Mouse (Mus musculus) ES-E14 (cell line): ENCODE results near the gene Dcun1d3. TPM values are rescaled to one million over a fixed set of nuclear protein-coding genes. Genes with fewer than 3 reads are reported as not detected.

Source experiments
- DNase-seq: peaks from one replicate; pipeline ENCODE4 v3.0.0-alpha.2; 2013; ENCODE audit warnings: low read depth, low spot score
- H3K27ac ChIP-seq: 2 replicates; pipeline ENCODE4 v1.5.1; 2012; ENCODE audit warnings: low read depth, mild to moderate bottlenecking, low read length, moderate library complexity, mixed read lengths; ENCODE audit not compliant: poor library complexity, insufficient read depth, severe bottlenecking
- H3K36me3 ChIP-seq: 2 replicates; pipeline ENCODE4 v1.6.1; 2012; ENCODE audit warnings: mild to moderate bottlenecking, low read length, moderate library complexity, mixed read lengths; ENCODE audit not compliant: control insufficient read depth, poor library complexity, insufficient read depth, severe bottlenecking
- H3K4me1 ChIP-seq, 2 experiments: fragments of 150-350 bp in 1 of 2; sonication (generic) in 1 of 2; 2 replicates each; pipeline ENCODE4 v1.6.1; 2012; ENCODE audit warnings: low read length in 2 of 2, mild to moderate bottlenecking in 1 of 2, mixed read lengths in 1 of 2; ENCODE audit not compliant: control insufficient read depth in 2 of 2, insufficient read depth in 2 of 2, poor library complexity in 1 of 2
- H3K4me3 ChIP-seq, 2 experiments: fragments of 150-350 bp in 1 of 2; sonication (generic) in 1 of 2; 2 replicates each; pipeline ENCODE4 v1.5.1; 2012; ENCODE audit warnings: low read length in 2 of 2, low read depth in 1 of 2, mild to moderate bottlenecking in 1 of 2, mixed read lengths in 1 of 2; ENCODE audit not compliant: insufficient read depth in 1 of 2, poor library complexity in 1 of 2, severe bottlenecking in 1 of 2
- H3K9ac ChIP-seq: 2 replicates; pipeline ENCODE4 v1.6.1; 2012; ENCODE audit warnings: low read depth, mild to moderate bottlenecking, low read length, mixed read lengths; ENCODE audit not compliant: poor library complexity, insufficient read depth, severe bottlenecking
- H3K9me3 ChIP-seq: fragments of 150-350 bp; sonication (generic); 2 replicates; pipeline ENCODE4 v1.6.1; 2012; ENCODE audit warnings: low read depth, mild to moderate bottlenecking, low read length; ENCODE audit not compliant: control insufficient read depth, insufficient read depth
- CHD2 ChIP-seq: IDR thresholded peaks from 2 replicates; pipeline ENCODE4 v1.6.1; 2014; ENCODE audit warnings: mild to moderate bottlenecking, low read depth, low read length, inconsistent platforms
- HCFC1 ChIP-seq: IDR thresholded peaks from 2 replicates; pipeline ENCODE4 v1.6.1; 2012; ENCODE audit warnings: low read length, inconsistent platforms, borderline replicate concordance; ENCODE audit not compliant: insufficient read depth
- MAFK ChIP-seq: IDR thresholded peaks from 2 replicates; pipeline ENCODE4 v1.6.1; 2014; ENCODE audit warnings: mild to moderate bottlenecking, low read depth, low read length, inconsistent platforms; ENCODE audit not compliant: insufficient read depth
- ZC3H11A ChIP-seq: IDR thresholded peaks from 2 replicates; pipeline ENCODE4 v1.6.1; 2012; ENCODE audit warnings: low read depth, mild to moderate bottlenecking, inconsistent platforms, low read length, borderline replicate concordance
- ZNF384 ChIP-seq: IDR thresholded peaks from 2 replicates; pipeline ENCODE4 v1.6.1; 2012; ENCODE audit warnings: low read depth, low read length, inconsistent platforms
- in situ Hi-C, 2 experiments: fragments of 600-800 bp; cut with MboI; formaldehyde crosslinking; loops; one replicate each; pipeline ENCODE4 v1.15.1; 2025; ENCODE audit warnings: low sequenced_read_pairs in 2 of 2, inconsistent platforms in 1 of 2; ENCODE audit not compliant: unreplicated experiment in 2 of 2
- total RNA-seq: library from RNA; depleted of rRNA; stranded (reverse); fragments of 300-350 nt; gene quantifications from 2 replicates; pipeline ENCODE4 v1.2.3, GENCODE M21; 2012

Gene Dcun1d3
- total RNA-seq, 1 experiment, result 26.1 TPM

- in situ Hi-C loops, result no loop called here
- H3K36me3 ChIP-seq, result no peaks in the 10 kb centered on the region
- no peaks in the 10 kb centered on the region for H3K4me1 ChIP-seq
- no peak for TF ChIP-seq ZNF384
- no peak for TF ChIP-seq ZC3H11A
- TF ChIP-seq HCFC1, result no peak
- TF ChIP-seq CHD2, result no peak
- no peak for TF ChIP-seq MAFK
- H3K9ac ChIP-seq, result no peak overlapping the region
- DNase-seq, result no peak
- no peaks in the 10 kb centered on the region for H3K9me3 ChIP-seq
- H3K27ac ChIP-seq, result no peak overlapping the region
- H3K4me3 ChIP-seq, result no peak overlapping the region
Measured at GRCm38 (mm10) chr7:119906523-119907215, 10.6 kb upstream of the Dcun1d3 start.

GRCm38 (mm10) chr7:119899386-119900057, 3.4 kb upstream of the Dcun1d3 start:
- H3K27ac ChIP-seq, result no peak overlapping the region
- in situ Hi-C loops, result no loop called here
- H3K9ac ChIP-seq, result no peak overlapping the region
- no peaks in the 10 kb centered on the region for H3K9me3 ChIP-seq
- TF ChIP-seq CHD2 (no peak), ZC3H11A (no peak), MAFK (no peak), ZNF384 (no peak), HCFC1 (no peak)
- no peak overlapping the region for H3K4me3 ChIP-seq
- DNase-seq, result no peak
- H3K4me1 ChIP-seq, result peaks cover 7 to 17% of the 10 kb centered on the region in 2 experiments
- no peaks in the 10 kb centered on the region for H3K36me3 ChIP-seq

- DNase-seq, result peak; percentile 35
- Histone ChIP-seq H3K27ac (peak overlapping the region; percentile 81; the same call in 1 of the 2 replicates), H3K9ac (no peak overlapping the region; the same call in 1 of the 2 replicates), H3K36me3 (no peaks in the 10 kb centered on the region), H3K4me3 (no peak overlapping the region), H3K4me1 (peaks cover 7 to 17% of the 10 kb centered on the region in 2 experiments), H3K9me3 (no peaks in the 10 kb centered on the region)
- in situ Hi-C loops, result no loop called here
- TF ChIP-seq ZNF384 (peak; percentile 71; the same call in 1 of the 2 replicates), MAFK (no peak)
Measured at GRCm38 (mm10) chr7:119898247-119898856, 2.3 kb upstream of the Dcun1d3 start.

- Histone ChIP-seq H3K4me3 (no peak overlapping the region), H3K9ac (no peak overlapping the region), H3K4me1 (peaks cover 7 to 17% of the 10 kb centered on the region in 2 experiments), H3K36me3 (no peaks in the 10 kb centered on the region), H3K27ac (peak overlapping the region; percentile 96; the same call in 1 of the 2 replicates), H3K9me3 (no peaks in the 10 kb centered on the region)
- no peak for TF ChIP-seq HCFC1
- TF ChIP-seq CHD2, result no peak
- no peak for TF ChIP-seq MAFK
- no peak for TF ChIP-seq ZC3H11A
- in situ Hi-C loops, result no loop called here
- peak; percentile 9 for DNase-seq
Measured at GRCm38 (mm10) chr7:119897521-119898109, 1.5 kb upstream of the Dcun1d3 start.
